Mouse (Mus musculus) layer of hippocampus, postnatal 10 days (tissue): Measurements from ENCODE around the gene Dolk. TPM values are rescaled to one million over a fixed set of nuclear protein-coding genes. Genes with fewer than 3 reads are reported as not detected.
A peak's percentile ranks its signal among the peaks of the same experiment; 100 is the strongest.

ENCODE experiments used
- DNase-seq, 2 experiments: peaks; one replicate each; pipeline ENCODE4 v3.0.0; 2021; ENCODE audit warnings: low spot score in 2 of 2
- total RNA-seq, 2 experiments: library from RNA; stranded (reverse); gene quantifications; 2 replicates each; pipeline ENCODE4 v1.2.3; 2021

Dolk gene
- total RNA-seq, 2 experiments from 2014 or later = 23.8 to 24.4 TPM

DNA sequence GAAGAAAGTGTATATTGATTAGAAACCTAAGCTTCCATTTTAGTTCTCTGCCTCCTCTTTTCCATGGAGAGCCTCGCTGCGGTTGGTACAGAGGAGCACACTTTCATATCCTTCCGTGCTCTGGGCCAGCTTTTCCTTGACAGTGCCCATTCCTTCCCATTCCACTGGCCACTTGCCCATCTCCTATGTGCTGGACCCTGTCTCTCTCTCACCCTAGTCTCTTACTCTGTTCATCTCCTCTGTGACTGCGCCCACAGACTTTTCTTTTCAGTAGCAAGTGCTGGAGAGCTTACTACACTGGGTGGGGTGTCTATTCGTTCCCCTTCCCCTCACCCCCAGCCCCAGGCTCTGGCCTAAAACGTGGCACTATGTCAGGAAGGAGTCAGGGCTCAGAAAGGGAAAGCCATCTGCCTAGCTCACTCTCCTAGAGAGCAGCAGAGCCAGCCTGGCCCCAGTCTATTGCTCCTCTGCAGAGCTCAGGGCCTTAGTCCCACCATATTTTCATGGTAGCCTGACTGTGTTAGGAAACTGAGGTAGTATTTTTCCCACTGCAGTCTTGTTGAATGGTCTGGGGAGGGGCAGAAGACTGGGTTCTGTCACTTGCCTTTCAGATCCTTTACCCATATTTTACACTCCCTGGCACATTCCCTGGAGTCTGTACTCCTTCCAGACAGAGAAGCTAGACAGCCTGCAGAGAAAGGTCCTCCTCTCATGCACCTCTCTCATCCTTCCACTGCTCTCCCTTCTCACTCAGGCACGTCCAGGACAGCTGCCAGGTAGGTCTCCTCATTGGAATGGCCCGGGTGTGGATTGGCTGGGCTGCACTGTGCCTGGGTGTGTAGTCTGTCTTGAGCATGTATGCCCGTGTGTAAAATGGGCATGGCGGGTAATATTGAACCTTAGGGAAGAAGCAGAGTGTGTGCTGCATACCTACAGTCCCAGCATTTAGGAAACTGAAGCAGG is 35.7 kb downstream of the Dolk start:
- no peak for DNase-seq

DNA sequence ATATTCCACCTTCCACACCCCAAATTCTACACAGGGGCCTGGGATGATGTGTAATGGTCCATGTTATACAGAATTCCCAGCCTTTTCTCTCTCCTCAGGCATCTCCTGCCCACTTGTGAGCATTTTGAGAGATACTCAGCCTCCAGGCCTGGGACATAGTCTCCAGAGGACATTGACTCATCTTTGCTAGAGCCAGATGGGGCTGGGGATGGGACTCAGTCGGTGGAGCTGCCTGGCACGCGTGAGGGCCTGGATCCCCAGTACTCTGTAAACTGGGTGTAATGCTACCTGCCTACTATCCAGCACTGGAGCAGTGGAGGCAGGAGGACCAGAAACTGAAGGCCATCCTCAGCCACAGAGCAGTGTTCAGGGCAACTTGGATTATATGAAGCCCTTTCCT is 37.0 kb downstream of the Dolk start:
- no peak for DNase-seq

DNA sequence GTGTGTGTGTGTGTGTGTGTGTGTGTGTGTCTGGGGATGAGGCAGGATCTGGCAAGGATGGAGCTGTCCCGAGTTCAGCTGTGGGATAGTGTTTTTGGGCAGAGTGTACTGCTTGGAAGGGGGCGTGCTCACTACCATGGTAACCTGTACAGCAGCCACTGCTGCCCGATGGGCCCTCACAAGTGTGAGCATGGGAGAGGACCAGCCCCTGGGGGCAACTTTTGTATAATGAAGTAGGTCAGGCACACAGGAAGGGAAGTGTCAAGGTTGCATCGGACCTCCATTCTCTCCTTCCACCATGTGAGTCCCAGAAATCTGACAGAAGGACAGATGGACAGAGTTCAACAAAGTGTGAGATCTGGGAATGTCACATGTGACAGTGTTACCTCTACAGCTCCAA is 38.5 kb downstream of the Dolk start:
- no peak for DNase-seq

DNA sequence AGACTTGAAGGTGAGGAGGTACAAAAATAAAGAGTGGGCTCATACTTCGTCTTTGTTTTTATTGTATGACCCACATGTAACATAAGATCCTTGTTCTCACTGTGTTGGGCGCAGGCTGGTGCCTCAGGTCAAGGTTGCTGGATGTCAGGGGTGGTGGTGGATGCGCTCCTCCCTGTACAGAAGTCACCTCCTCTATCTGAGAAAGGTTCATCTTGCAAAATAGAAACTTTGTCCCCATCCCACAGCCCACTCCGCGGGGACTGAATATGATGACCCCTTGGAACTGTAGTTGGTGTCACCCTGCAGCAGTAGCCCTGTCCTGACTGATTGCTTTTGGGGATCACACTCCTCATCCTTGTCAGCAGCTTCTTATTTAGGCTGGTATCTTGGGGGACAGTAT is 39.1 kb downstream of the Dolk start:
- DNase-seq = no peak

DNA sequence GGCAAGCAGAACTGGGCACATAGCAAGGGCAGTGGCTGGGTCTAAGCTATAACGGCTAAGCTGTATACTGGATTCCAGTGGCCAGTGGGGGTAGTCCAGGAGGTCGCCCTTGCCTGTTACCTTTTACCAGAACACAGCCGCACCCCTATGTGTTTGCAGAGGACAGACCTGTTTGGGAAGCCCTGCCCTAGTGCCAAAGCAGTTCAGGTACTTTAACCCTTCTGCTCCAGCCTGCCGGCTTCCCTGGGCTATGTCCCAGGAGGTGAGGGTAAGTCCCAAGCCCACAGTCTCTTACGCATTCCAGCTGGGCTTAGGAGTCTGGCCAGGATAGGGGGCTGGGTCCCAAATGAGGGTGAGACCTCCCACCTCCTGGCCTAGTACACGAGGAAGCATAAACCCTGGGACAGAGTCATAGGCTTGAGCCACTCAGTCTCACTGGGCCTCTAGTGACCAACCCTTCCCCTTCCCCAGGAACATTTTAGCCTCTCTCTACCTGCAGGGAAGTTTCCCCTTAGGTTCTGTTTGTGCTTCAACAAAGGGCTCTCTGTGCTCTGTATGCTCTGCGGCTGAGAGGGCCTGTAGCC is 41.4 kb downstream of the Dolk start:
- DNase-seq = no peak

DNA sequence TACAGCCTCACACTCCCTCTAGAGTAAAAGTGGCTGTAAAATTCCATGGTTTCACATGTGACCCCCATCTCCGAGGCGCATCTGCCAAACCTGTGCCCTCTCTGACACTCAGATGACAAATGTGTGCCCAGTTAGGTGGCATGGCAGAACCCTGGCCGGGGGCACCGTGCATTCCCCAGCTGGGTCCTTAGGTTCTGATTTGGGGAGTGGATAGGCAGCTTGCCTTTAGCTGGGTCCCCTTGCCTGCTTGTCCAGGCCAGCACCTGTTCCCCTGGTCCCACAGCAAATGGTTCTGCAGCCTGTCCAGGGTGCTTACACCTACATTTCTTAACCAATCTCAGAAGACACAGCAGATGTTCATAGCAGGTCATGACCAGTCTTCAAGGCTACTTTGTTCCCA is 42.7 kb downstream of the Dolk start:
- no peak for DNase-seq

DNA sequence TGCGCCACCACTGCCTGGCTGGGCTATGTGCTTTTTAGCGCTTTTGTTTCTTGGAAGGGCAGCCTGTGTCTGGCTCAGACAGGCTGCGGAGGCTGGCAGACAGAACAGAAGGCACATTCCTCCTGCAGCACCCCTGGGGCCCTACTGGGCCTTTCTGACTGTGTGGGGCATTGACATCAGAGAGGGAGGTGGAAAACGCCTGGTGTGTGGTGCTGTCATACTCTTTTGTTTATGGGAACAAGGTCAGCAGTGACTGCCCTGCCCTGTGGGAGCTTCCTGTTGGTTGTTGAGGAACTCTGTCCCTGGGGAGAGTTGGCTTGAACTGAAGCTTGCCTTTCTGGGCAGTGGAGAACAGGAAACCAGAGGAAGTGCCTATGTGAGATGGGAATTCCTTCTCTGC is 43.6 kb downstream of the Dolk start:
- no peak for DNase-seq

DNA sequence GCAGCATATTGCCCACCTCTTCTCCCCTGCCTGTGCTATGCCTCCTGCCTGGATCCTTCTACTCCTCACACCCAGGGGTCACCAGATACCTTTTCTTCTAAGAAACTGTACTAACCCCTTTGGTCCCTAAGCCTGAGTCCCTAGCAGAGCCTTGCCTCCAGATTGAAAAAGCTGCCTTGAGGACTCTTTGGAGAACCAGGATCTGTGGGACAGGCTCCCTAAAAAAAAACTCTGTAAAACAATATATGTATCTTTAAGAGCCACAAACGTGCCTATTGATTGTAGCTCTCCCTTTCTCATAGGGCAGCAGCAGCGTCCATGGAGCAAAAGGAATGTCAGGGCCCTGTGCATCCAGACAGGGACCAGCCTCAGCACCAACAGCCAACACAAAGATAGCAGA is 45.9 kb downstream of the Dolk start, which contains the start of gene Gm28035:
TSS of gene Gm28035 (plus strand) at position 301 of the 400 bp plus-strand sequence.
- no peak for DNase-seq

DNA sequence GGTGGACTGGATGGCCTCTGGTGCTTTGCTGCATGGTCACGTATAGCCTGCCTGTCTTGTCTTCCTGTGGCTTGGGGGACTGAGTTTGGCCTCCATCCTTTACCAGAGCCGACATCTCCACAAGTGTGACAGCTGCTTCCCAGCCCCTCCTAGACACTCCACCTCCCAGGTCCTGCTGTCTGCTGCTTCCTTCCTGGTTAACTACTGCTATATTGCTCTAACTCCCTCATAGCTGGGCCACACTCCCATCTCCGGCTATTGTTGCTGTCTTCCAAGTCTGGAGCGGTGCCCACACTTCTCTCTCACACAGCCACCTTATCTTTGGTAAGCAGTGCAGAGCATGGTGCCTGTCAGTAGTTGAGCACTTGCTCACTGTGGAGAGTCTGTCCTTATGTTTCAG is 46.4 kb downstream of the Dolk start:
- DNase-seq = no peak

DNA sequence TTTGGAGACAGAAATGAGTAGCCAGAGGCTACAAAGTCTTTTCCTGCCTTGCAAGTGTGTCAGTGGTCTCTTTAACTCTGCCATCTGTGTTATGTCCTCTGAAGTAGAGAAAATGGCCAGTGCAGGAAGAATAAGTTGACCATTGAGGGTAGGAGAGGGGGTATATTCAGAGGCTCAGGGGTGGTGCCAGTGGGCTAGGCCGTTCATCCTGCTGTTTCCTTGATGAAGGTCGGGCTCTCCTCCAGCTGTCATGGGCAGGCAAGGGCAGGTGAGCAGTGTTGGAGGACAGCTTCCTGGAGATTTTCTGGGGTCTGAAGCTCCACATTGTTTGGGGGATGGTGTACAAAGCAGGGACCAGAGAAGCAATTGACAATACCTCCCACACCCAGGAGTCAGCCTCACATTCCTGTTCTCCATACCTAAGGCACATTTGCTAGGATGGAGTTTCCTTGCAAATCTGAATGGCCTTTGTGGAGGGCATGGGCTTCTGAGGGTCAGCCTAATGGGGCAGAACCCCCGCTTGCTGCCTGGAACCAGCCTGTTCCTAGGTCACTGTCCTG is 47.1 kb downstream of the Dolk start:
- DNase-seq = no peak

DNA sequence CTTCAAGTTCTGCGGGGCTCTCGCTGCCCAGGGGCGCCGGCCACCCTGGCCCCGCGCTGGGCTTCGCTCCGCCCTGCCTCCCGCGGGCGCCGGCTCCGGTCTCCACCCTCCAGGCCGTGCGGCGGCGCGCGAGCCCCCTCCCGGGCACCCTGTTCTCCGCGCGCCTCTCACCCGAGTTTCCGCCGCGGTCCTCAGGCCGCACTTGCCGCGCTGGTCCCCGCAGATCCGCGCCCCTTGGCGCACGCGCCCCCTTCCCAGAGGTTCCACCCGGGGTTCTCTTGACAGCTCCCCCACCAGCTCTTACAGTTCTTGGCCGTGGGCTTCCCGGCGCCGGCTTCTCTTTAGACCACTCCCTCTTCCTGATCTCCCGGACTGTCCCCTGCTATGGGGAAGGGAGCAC is 48.3 kb downstream of the Dolk start:
- DNase-seq = peak; percentile 65 to 79

DNA sequence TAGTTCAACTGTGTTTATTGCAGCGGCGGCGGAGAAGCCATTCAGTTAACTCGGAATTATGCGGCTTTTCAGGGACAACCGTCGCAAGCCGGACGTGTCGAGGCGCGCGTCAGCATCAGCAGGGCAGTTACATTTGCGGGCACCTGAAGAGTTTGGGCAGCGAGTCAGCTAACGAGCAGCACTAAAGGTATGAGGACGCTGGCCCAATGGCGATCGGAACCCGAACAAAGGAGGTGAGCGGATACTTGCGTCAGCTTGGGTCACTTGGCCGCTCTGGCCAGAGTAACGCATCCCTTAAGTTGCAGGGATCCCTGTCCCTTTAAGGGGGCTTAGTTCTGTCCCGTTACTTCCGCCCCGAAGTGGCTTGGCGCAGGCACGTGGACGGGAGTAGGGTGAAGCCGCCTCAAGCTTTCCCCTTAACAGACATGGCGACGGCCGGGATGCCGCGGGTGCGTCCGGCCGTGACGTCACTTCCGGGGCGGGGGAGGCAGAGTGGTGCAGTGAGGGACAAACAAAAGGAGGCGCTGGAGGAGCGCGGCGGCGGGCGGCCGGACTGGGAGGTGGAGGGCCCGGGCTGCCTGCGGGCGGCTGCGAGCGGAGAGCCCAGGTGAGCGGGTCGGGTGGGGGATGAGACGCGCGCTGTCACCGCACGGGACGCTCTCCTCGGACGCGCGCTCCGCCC is 48.8 kb downstream of the Dolk start, which contains the start of gene Lrrc8a:
TSS of gene Lrrc8a (plus strand) at position 517 of the 682 bp plus-strand sequence.
- DNase-seq = peak; percentile 100

DNA sequence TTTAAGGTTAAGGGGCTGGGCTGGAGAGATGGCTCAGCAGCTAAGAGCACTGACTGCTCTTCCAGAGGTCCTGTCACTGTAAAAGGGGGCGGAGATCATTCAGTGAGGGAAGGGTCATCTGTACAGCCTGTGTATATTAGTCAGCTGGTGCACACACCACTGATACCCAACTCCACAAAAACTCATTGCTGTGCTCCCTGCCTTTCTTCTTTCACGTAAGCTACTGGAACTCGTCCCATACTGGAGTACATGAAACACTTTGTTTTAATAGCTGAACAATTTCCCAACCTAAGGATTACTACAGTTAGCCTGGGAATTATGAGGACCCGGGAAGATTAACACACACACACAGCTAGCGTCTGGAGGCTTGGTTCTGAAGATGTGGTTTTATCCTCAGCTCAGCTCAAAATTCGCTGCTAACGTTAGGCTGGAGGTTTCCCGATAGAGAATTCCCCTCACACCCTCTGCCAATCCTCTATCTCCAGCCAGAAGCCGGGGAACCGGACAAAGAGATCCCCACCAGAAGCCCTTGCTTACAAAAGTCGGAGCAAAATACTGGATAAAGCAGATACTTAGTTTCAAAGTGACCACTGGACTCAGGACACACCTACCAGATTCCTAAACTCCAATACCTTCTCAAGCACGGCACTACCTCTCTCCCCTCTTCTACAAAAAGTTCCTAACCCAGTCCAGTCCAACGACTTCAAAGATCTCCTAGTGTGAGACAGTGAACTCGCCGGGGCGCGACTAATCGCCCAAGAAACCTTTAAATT is 49.5 kb downstream of the Dolk start:
- no peak for DNase-seq

DNA sequence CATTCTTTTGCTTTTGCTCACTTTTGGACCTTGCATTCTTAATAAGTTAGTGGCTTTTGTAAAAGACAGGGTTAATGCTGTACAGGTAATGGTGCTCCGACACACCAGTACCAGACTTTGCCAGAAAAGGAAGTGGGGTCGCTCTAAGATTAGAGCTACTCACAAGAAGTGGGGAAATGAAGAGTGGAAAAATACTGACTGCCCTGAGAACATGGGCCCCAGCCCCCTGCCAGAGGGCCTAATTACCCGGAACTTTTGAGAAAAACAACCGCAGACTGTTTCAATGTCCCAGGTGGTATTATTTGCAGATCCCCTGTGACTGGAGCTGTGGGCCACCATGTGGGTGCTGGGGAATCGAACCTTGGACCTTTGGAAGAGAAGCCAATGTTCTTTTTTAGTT is 50.5 kb downstream of the Dolk start:
- no peak for DNase-seq

Other genes starting within 250 kb of the Dolk start
- gene Wdr34, start 237.5 kb downstream of the Dolk start, total RNA-seq = 10 to 100 TPM; 42.2 to 46.3 TPM
- 100 to 1,000 TPM; 231 to 233 TPM for gene Set, start 229.0 kb downstream of the Dolk start, total RNA-seq
- gene Pkn3, start 208.7 kb downstream of the Dolk start, total RNA-seq = 1 to 10 TPM; 1.8 to 2.2 TPM
- 10 to 100 TPM; 19.6 to 19.7 TPM for gene Zdhhc12, start 192.7 kb downstream of the Dolk start, total RNA-seq
- gene Zer1, start 161.7 kb downstream of the Dolk start, total RNA-seq = 100 to 1,000 TPM; 121 to 126 TPM
- gene Tbc1d13, start 152.6 kb downstream of the Dolk start, total RNA-seq = 10 to 100 TPM; 72.6 to 73.5 TPM
- gene Endog, start 114.8 kb downstream of the Dolk start, total RNA-seq = 10 to 100 TPM; 23.4 to 24.6 TPM
- 10 to 100 TPM; 31.2 to 35.3 TPM for gene Spout1, start 107.9 kb downstream of the Dolk start, total RNA-seq
- 10 to 100 TPM; 16.4 to 17.6 TPM for gene Kyat1, start 80.5 kb downstream of the Dolk start, total RNA-seq
- gene Lrrc8a, start 48.6 kb downstream of the Dolk start, total RNA-seq = 10 to 100 TPM; 54.0 to 55.9 TPM
- 1 to 10 TPM; 5.8 to 7.2 TPM for gene Gm28035, start 45.8 kb downstream of the Dolk start, total RNA-seq
- gene Phyhd1, start 20.1 kb downstream of the Dolk start, total RNA-seq = 10 to 100 TPM; 16.9 to 19.2 TPM
- gene Gm28038, start 5.3 kb downstream of the Dolk start, total RNA-seq = not detected
- gene Nup188, start 63 bp upstream of the Dolk start, total RNA-seq = 10 to 100 TPM; 24.6 to 30.1 TPM
- gene Sh3glb2, start 73.0 kb upstream of the Dolk start, total RNA-seq = 100 to 1,000 TPM; 209 to 233 TPM
- 100 to 1,000 TPM; 101 to 112 TPM for gene Miga2, start 77.9 kb upstream of the Dolk start, total RNA-seq
- gene Dolpp1, start 105.9 kb upstream of the Dolk start, total RNA-seq = 10 to 100 TPM; 31.7 to 37.4 TPM
- gene Crat, start 129.5 kb upstream of the Dolk start, total RNA-seq = 10 to 100 TPM; 39.0 to 41.9 TPM
- gene Ptpa, start 129.7 kb upstream of the Dolk start, total RNA-seq = 100 to 1,000 TPM; 144 to 159 TPM
- 1 to 10 TPM; 8.0 to 9.6 TPM for gene Ier5l, start 187.9 kb upstream of the Dolk start, total RNA-seq